Mouse (Mus musculus) cerebellum, adult 2 months (tissue): Measurements from ENCODE around the gene Gsg1l.

ENCODE experiments used
- CTCF ChIP-seq: fragments of 200-500 bp; IDR thresholded peaks from 2 replicates; pipeline ENCODE4 v1.5.1; 2011; ENCODE audit warnings: low read depth, mild to moderate bottlenecking, control low read depth, low read length, moderate library complexity, borderline replicate concordance; ENCODE audit not compliant: insufficient read depth
- POLR2A ChIP-seq: fragments of 200-500 bp; IDR thresholded peaks from 2 replicates; pipeline ENCODE4 v1.6.1; 2011; ENCODE audit warnings: low read length, control low read depth, borderline replicate concordance; ENCODE audit not compliant: insufficient read depth

DNA sequence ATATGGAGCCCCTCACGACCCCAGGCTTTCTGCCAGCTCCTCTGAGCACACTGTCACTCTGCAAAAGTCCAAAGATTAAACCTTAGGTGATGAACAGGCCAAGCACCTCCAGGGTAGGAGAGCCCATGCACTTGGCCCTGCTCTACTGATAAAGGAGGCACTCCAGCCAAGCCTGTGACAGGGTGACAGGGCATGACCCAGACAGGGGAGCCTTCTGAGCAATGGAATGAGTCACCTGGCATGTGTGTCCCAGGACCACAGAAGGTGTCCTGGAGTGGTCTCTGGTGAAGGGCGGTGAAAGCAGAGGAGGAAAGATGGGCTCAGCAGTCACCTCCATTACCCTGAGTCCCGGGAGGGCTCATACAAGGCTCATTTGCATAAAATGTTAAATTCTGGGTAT, 222.6 kb downstream of the Gsg1l start:
- no peak for TF ChIP-seq CTCF
- TF ChIP-seq POLR2A, result no peak
